Mouse (Mus musculus): ENCODE measurements around the gene Mfap1b. TPM values are rescaled to one million over a fixed set of nuclear protein-coding genes. Genes with fewer than 3 reads are reported as not detected.
A peak's percentile ranks its signal among the peaks of the same experiment; 100 is the strongest.
"Not testable (repeated sequence)": the region's sequence is repeated elsewhere in the genome, so short reads cannot be mapped to it uniquely, and the experiment has no call there.

Gene Mfap1b
- total RNA-seq (2017), result 51.2 and 61.1 TPM in 2 replicates

GRCm38 (mm10) chr2:121473301-121474179, at the start of gene Mfap1b:
TSS of gene Mfap1b (minus strand) at chr2:121474067.
- peak; percentile 99 for ATAC-seq (replicated peaks; ENCODE audit: low read depth, poor library complexity, severe bottlenecking)

- ATAC-seq (replicated peaks; ENCODE audit: low read depth, poor library complexity, severe bottlenecking), result not testable (repeated sequence)
Observed at GRCm38 (mm10) chr2:121522830-121523229, 49.0 kb upstream of the Mfap1b start.

- no peak for ATAC-seq (replicated peaks; ENCODE audit: low read depth, poor library complexity, severe bottlenecking)
Observed at GRCm38 (mm10) chr2:121522006-121522405, 48.1 kb upstream of the Mfap1b start.

GRCm38 (mm10) chr2:121518711-121519110, 44.8 kb upstream of the Mfap1b start:
- not testable (repeated sequence) for ATAC-seq (replicated peaks; ENCODE audit: low read depth, poor library complexity, severe bottlenecking)

- ATAC-seq (replicated peaks; ENCODE audit: low read depth, poor library complexity, severe bottlenecking), result no peak
Observed at GRCm38 (mm10) chr2:121518106-121518505, 44.2 kb upstream of the Mfap1b start.

GRCm38 (mm10) chr2:121514211-121514610, 40.3 kb upstream of the Mfap1b start:
- ATAC-seq (replicated peaks; ENCODE audit: low read depth, poor library complexity, severe bottlenecking), result no peak

GRCm38 (mm10) chr2:121512991-121513765, 39.3 kb upstream of the Mfap1b start:
- ATAC-seq (replicated peaks; ENCODE audit: low read depth, poor library complexity, severe bottlenecking), result not testable (repeated sequence)

- ATAC-seq (replicated peaks; ENCODE audit: low read depth, poor library complexity, severe bottlenecking), result no peak
Observed at GRCm38 (mm10) chr2:121511401-121511800, 37.5 kb upstream of the Mfap1b start.

GRCm38 (mm10) chr2:121509584-121509983, 35.7 kb upstream of the Mfap1b start:
- ATAC-seq (replicated peaks; ENCODE audit: low read depth, poor library complexity, severe bottlenecking), result 0 out of 2 replicates have a peak, but pooled peaks have one; percentile 31

- no peak for ATAC-seq (replicated peaks; ENCODE audit: low read depth, poor library complexity, severe bottlenecking)
Observed at GRCm38 (mm10) chr2:121507951-121508330, 34.1 kb upstream of the Mfap1b start.

GRCm38 (mm10) chr2:121507173-121507950, 33.5 kb upstream of the Mfap1b start:
- no peak for ATAC-seq (replicated peaks; ENCODE audit: low read depth, poor library complexity, severe bottlenecking)

- peak; percentile 97 for ATAC-seq (replicated peaks; ENCODE audit: low read depth, poor library complexity, severe bottlenecking)
Observed at GRCm38 (mm10) chr2:121505942-121506882, 32.3 kb upstream of the Mfap1b start, which contains the start of the genes Mfap1a and Wdr76. TSS of gene Mfap1a (minus strand) at chr2:121506665. TSS of gene Wdr76 (plus strand) at chr2:121506723.

- ATAC-seq (replicated peaks; ENCODE audit: low read depth, poor library complexity, severe bottlenecking), result peak; percentile 55
Observed at GRCm38 (mm10) chr2:121501550-121501949, 27.7 kb upstream of the Mfap1b start.

GRCm38 (mm10) chr2:121484403-121484802, 10.5 kb upstream of the Mfap1b start:
- ATAC-seq (replicated peaks; ENCODE audit: low read depth, poor library complexity, severe bottlenecking), result 0 out of 2 replicates have a peak, but pooled peaks have one; percentile 29

GRCm38 (mm10) chr2:121483576-121483975, 9.7 kb upstream of the Mfap1b start:
- no peak for ATAC-seq (replicated peaks; ENCODE audit: low read depth, poor library complexity, severe bottlenecking)

- ATAC-seq (replicated peaks; ENCODE audit: low read depth, poor library complexity, severe bottlenecking), result 0 out of 2 replicates have a peak, but pooled peaks have one; percentile 22
Observed at GRCm38 (mm10) chr2:121480916-121481315, 7.0 kb upstream of the Mfap1b start.

- peak; percentile 71 for ATAC-seq (replicated peaks; ENCODE audit: low read depth, poor library complexity, severe bottlenecking)
Observed at GRCm38 (mm10) chr2:121480498-121480897, 6.6 kb upstream of the Mfap1b start.

- ATAC-seq (replicated peaks; ENCODE audit: low read depth, poor library complexity, severe bottlenecking), result no peak
Observed at GRCm38 (mm10) chr2:121477491-121478266, 3.8 kb upstream of the Mfap1b start.
